Mouse (Mus musculus): ENCODE measurements around the gene Parg. TPM values are rescaled to one million over a fixed set of nuclear protein-coding genes. Genes with fewer than 3 reads are reported as not detected.

Gene Parg
- polyA plus RNA-seq (2014; fragmentation: Nextera tagmentation; extraction: Ambion mirVana) = 47.1 and 50.2 TPM in 2 replicates

DNA sequence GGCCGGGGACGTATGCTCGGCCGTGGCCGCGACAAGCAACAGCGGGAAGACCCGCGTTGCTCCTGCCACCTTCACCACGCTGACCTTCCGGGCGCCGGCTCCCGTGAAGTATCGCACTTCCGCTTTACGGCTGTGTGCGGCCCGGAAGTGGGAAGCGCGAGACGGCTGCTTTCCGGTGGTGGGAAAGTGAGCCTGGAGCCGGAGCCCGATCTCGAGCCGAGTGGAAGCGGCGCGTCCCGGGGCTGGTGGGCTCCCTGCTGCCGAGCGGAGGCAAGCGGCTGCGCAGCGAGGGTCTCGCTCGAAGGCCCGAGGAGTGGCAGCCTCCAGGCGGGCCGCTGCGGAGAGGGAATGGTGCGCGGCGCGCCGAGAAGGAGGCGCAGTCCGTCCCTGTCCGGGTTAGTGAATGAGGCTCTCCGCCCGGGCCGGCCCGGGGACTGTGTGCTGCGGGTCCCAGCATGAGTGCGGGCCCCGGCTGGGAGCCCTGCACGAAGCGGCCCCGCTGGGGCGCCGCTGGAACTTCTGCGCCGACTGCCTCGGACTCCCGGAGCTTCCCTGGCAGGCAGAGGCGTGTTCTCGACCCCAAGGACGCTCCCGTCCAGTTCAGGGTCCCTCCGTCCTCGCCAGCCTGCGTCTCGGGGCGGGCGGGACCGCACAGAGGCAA, at the start of gene Parg, which contains the start of gene Timm23:
Gene Parg, plus strand, starts transcription at position 159 of the 661 bp plus-strand sequence.
Gene Timm23, minus strand, starts transcription at position 108 of the 661 bp plus-strand sequence.
- Histone ChIP-seq H3K36me3 (ENCODE audit: control insufficient read depth, insufficient read depth, low read length) (peaks cover 18% of the 10 kb centered on the region), H3K9me3 (ENCODE audit: control insufficient read depth, low read depth, low read length) (no peaks in the 10 kb centered on the region), H3K27me3 (ENCODE audit: control insufficient read depth, insufficient read depth, low read length) (no peaks in the 10 kb centered on the region), H3K9ac (replicated peaks; ENCODE audit: low read depth, low read length) (peak within 1 kb of the TSS; percentile 94), H3K4me2 (replicated peaks; ENCODE audit: low read depth, low read length) (peak within 1 kb of the TSS; percentile 86), H3K4me3 (ENCODE audit: low read depth, low read length) (peak within 1 kb of the TSS; percentile 100), H3K4me1 (ENCODE audit: control insufficient read depth, insufficient read depth, low read length) (peaks cover 15% of the 10 kb centered on the region; the same call in 1 of the 2 replicates), H3K27ac (ENCODE audit: low read length) (peak within 1 kb of the TSS; percentile 34; the same call in 1 of the 2 replicates)
- peak; percentile 93; the same call in 1 of the 2 replicates for ATAC-seq (ENCODE audit: insufficient number of reproducible peaks, insufficient read depth, low FRiP score, low read depth)
- WGBS = under 1% methylated on average over 77 of the region's 77 CpGs

DNA sequence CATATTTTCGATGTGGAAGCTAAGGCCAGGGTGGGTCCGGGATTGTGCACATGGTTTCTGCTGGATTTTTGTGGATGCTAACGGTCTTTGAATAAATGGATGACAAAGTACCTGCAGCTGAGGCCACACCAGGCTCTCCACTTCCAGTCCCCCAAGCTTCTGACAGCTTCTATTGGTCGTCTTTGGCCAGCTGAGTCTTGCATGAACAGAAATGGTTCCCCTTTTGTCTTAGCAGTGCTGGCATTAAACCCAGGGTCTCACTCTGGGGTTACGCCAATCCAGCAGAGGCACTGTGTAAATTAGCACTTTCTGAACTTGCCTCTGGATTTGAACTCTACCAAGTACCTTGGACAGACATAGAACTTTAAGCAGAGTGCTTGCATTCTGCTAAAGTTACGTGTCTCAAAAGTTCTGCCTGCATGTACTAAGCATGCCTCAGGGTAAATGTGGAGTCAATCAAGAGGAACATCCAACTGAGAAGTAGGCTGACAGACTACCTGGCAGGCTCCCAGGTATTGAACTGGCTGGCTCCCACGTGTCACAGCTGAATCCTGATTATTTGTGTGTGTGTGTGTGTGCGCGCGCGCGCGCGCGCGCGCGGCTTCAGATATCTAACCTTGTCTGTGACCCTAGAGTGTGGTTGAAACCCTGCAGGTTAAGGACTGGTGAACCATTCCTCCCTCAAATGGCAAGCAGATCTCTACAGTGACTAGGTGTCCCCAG, 49.3 kb upstream of the Parg start:
- Histone ChIP-seq H3K36me3 (ENCODE audit: control insufficient read depth, insufficient read depth, low read length) (no peaks in the 10 kb centered on the region), H3K9me3 (ENCODE audit: control insufficient read depth, low read depth, low read length) (peaks cover 4% of the 10 kb centered on the region; the same call in 1 of the 2 replicates), H3K27me3 (ENCODE audit: control insufficient read depth, insufficient read depth, low read length) (no peaks in the 10 kb centered on the region), H3K4me3 (ENCODE audit: low read depth, low read length) (no peak overlapping the region), H3K27ac (ENCODE audit: low read length) (no peak overlapping the region), H3K4me1 (ENCODE audit: control insufficient read depth, insufficient read depth, low read length) (no peaks in the 10 kb centered on the region), H3K9ac (replicated peaks; ENCODE audit: low read depth, low read length) (no peak overlapping the region), H3K4me2 (replicated peaks; ENCODE audit: low read depth, low read length) (no peak overlapping the region)
- 86% methylated on average over 18 of the region's 18 CpGs for WGBS
- ATAC-seq (ENCODE audit: insufficient number of reproducible peaks, insufficient read depth, low FRiP score, low read depth) = no peak

DNA sequence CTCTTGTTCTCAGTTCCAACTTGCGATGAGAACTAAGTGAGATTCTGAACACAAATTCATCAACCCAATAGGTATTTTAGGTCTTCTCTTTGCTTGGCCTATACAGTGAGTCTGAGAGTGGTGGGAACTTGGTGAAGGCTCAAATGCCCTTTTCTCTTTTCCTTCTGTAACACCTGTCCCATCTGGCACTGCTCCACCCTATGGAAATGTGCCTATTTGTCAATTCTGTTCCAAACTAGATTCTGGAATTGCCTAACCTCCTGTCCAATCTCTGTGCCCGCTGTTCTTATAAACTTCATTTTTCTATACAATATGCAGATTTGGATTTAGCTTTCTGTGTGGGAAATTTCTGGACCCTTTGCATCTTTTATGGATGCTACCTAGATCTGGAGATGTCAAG, 48.6 kb upstream of the Parg start:
- Histone ChIP-seq H3K4me1 (ENCODE audit: control insufficient read depth, insufficient read depth, low read length) (no peaks in the 10 kb centered on the region), H3K9me3 (ENCODE audit: control insufficient read depth, low read depth, low read length) (0 out of 2 replicates have a peak, but pooled peaks cover under 1% of the 10 kb centered on the region), H3K36me3 (ENCODE audit: control insufficient read depth, insufficient read depth, low read length) (no peaks in the 10 kb centered on the region), H3K27ac (ENCODE audit: low read length) (no peak overlapping the region), H3K4me2 (replicated peaks; ENCODE audit: low read depth, low read length) (no peak overlapping the region), H3K27me3 (ENCODE audit: control insufficient read depth, insufficient read depth, low read length) (no peaks in the 10 kb centered on the region), H3K4me3 (ENCODE audit: low read depth, low read length) (no peak overlapping the region), H3K9ac (replicated peaks; ENCODE audit: low read depth, low read length) (no peak overlapping the region)
- 100% methylated on average over 2 of the region's 2 CpGs for WGBS
- no peak for ATAC-seq (ENCODE audit: insufficient number of reproducible peaks, insufficient read depth, low FRiP score, low read depth)

DNA sequence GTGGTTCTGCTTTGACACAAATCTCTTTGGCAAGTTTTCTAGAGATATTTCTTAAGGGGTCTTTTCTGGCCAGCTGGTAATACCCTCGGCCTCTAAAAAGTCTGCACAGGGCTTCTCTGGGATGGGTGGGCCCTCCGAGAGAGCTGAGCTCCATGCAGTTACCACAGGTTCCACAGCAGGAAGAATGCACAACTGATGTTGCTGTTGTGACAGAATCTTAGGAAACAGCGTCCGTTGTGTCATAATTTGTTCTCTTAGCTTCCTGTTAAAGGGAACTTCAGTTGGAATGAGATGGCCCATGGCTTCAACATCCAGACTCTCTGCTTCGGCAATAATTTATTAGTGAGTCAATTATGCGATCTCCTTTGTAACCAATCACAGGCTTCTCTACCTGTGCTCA, 47.0 kb upstream of the Parg start:
- H3K36me3 ChIP-seq (ENCODE audit: control insufficient read depth, insufficient read depth, low read length) = no peaks in the 10 kb centered on the region
- H3K4me2 ChIP-seq (replicated peaks; ENCODE audit: low read depth, low read length) = no peak overlapping the region
- no peak overlapping the region for H3K9ac ChIP-seq (replicated peaks; ENCODE audit: low read depth, low read length)
- H3K9me3 ChIP-seq (ENCODE audit: control insufficient read depth, low read depth, low read length) = no peaks in the 10 kb centered on the region
- WGBS = 87% methylated on average over 6 of the region's 6 CpGs
- ATAC-seq (ENCODE audit: insufficient number of reproducible peaks, insufficient read depth, low FRiP score, low read depth) = no peak
- H3K27me3 ChIP-seq (ENCODE audit: control insufficient read depth, insufficient read depth, low read length) = no peaks in the 10 kb centered on the region
- no peak overlapping the region for H3K4me3 ChIP-seq (ENCODE audit: low read depth, low read length)
- no peak overlapping the region for H3K27ac ChIP-seq (ENCODE audit: low read length)
- no peaks in the 10 kb centered on the region for H3K4me1 ChIP-seq (ENCODE audit: control insufficient read depth, insufficient read depth, low read length)

DNA sequence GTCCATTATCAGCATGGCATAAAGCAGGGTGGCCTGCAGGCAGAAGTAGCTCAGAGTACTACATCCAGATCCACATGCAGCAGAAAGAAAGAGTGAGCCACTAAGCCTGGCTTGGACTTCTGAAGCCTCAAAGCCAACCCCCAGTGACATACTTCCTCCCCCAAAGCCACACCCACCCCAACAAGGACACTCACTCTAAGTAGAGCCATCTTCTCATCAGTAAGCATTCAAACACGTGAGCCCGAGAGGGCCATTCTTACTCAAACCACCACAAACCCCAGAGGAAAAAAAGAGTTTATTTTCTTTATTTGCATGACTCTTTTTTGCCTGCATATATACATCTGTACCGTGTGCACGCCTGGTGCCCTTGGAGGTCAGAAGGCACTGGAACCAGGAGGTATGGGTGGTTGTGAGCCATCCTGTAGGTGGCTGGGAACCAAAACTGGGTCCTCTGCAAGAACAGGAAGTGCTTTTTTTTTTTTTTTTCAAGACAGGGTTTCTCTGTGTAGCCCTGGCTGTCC, 42.5 kb upstream of the Parg start:
- no peak overlapping the region; the same call in 1 of the 2 replicates for H3K9ac ChIP-seq (replicated peaks; ENCODE audit: low read depth, low read length)
- H3K4me3 ChIP-seq (ENCODE audit: low read depth, low read length) = peak overlapping the region; percentile 68
- H3K36me3 ChIP-seq (ENCODE audit: control insufficient read depth, insufficient read depth, low read length) = no peaks in the 10 kb centered on the region
- H3K4me1 ChIP-seq (ENCODE audit: control insufficient read depth, insufficient read depth, low read length) = peaks cover 11% of the 10 kb centered on the region
- peak overlapping the region; percentile 88 for H3K4me2 ChIP-seq (replicated peaks; ENCODE audit: low read depth, low read length)
- WGBS = 45% methylated on average over 4 of the region's 4 CpGs
- H3K27me3 ChIP-seq (ENCODE audit: control insufficient read depth, insufficient read depth, low read length) = no peaks in the 10 kb centered on the region
- H3K27ac ChIP-seq (ENCODE audit: low read length) = peak overlapping the region; percentile 58; the same call in 1 of the 2 replicates
- H3K9me3 ChIP-seq (ENCODE audit: control insufficient read depth, low read depth, low read length) = no peaks in the 10 kb centered on the region
- no peak for ATAC-seq (ENCODE audit: insufficient number of reproducible peaks, insufficient read depth, low FRiP score, low read depth)

DNA sequence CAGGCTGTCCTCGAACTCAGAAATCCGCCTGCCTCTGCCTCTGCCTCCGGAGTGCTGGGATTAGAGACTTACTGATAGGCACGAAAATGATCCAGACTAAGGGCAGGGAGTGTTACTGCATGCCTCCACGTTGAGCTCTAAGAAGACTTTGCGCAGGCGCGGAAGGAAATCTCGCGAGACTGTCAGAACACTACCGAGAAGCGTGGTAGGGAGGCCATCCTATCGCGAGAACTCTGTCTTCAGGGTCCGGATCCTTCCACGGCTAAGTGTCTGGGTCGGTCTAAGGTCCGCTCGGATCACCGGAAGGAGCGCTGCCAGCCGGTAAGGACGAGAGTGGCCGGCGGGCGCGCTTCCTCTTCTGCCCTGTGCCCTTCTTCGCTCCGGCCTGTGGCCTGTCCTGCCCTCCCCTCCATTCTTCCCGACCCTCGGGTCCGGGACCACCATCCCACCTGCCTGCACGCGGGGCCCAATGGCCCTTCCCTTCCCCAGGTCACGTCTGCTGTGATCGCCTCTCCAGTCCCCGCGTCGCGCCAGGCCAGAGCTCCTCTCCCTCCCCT, 42.0 kb upstream of the Parg start, which contains the start of gene Ncoa4:
Gene Ncoa4, plus strand, starts transcription at position 176 of the 557 bp plus-strand sequence.
- peak within 1 kb of the TSS; percentile 86 for H3K9ac ChIP-seq (replicated peaks; ENCODE audit: low read depth, low read length)
- H3K4me3 ChIP-seq (ENCODE audit: low read depth, low read length) = peak within 1 kb of the TSS; percentile 68
- H3K9me3 ChIP-seq (ENCODE audit: control insufficient read depth, low read depth, low read length) = no peaks in the 10 kb centered on the region
- under 1% methylated on average over 40 of the region's 40 CpGs for WGBS
- H3K27ac ChIP-seq (ENCODE audit: low read length) = peak within 1 kb of the TSS; percentile 70
- peak within 1 kb of the TSS; percentile 88 for H3K4me2 ChIP-seq (replicated peaks; ENCODE audit: low read depth, low read length)
- peak; percentile 93 for ATAC-seq (ENCODE audit: insufficient number of reproducible peaks, insufficient read depth, low FRiP score, low read depth)
- no peaks in the 10 kb centered on the region for H3K36me3 ChIP-seq (ENCODE audit: control insufficient read depth, insufficient read depth, low read length)
- peaks cover 12% of the 10 kb centered on the region for H3K4me1 ChIP-seq (ENCODE audit: control insufficient read depth, insufficient read depth, low read length)
- H3K27me3 ChIP-seq (ENCODE audit: control insufficient read depth, insufficient read depth, low read length) = no peaks in the 10 kb centered on the region

DNA sequence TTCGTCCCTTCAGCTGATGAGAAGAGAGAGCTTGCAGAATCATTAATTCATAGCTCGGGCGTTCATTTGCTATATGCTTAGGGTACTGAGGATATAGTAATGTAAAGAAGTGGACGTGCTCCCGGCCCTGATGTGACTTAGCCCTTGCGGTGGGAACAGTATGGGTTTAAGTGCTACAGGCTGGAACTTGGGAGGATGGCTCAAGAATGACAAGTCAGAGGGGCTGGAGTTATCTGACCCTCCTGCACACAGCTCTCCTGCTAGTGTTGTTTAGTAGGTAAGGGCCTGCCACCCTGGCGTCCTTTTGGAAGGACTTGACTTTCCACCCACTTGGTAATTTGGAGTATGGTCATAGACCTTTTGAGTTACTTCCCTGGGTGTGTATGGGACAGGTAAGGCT, 41.2 kb upstream of the Parg start:
- Histone ChIP-seq H3K4me2 (replicated peaks; ENCODE audit: low read depth, low read length) (peak overlapping the region; percentile 88), H3K4me1 (ENCODE audit: control insufficient read depth, insufficient read depth, low read length) (peaks cover 16% of the 10 kb centered on the region), H3K9me3 (ENCODE audit: control insufficient read depth, low read depth, low read length) (no peaks in the 10 kb centered on the region), H3K4me3 (ENCODE audit: low read depth, low read length) (peak overlapping the region; percentile 68), H3K9ac (replicated peaks; ENCODE audit: low read depth, low read length) (peak overlapping the region; percentile 86), H3K36me3 (ENCODE audit: control insufficient read depth, insufficient read depth, low read length) (no peaks in the 10 kb centered on the region), H3K27ac (ENCODE audit: low read length) (peak overlapping the region; percentile 70), H3K27me3 (ENCODE audit: control insufficient read depth, insufficient read depth, low read length) (no peaks in the 10 kb centered on the region)
- 28% methylated on average over 7 of the region's 7 CpGs for WGBS
- ATAC-seq (ENCODE audit: insufficient number of reproducible peaks, insufficient read depth, low FRiP score, low read depth) = no peak
